Mouse (Mus musculus) erythroblast, adult 5-6 weeks (primary cell): ENCODE data around the gene Krr1. TPM values are rescaled to one million over a fixed set of nuclear protein-coding genes. Genes with fewer than 3 reads are reported as not detected.
"Not testable (repeated sequence)": the region's sequence is repeated elsewhere in the genome, so short reads cannot be mapped to it uniquely, and the experiment has no call there.

ENCODE experiments used
- ATAC-seq: replicated peaks from 2 replicates; pipeline ENCODE4 v1.8.0; 2016; ENCODE audit warnings: moderate number of reproducible peaks, mild to moderate bottlenecking, moderate TSS enrichment, inconsistent platforms; ENCODE audit not compliant: poor library complexity, low FRiP score, severe bottlenecking
- total RNA-seq, 2 experiments: library from RNA; stranded (forward) in 1 of 2; stranded (reverse) in 1 of 2; fragments of 150-400 nt in 1 of 2; fragments of 200-764, 138-1000 nt in 1 of 2; gene quantifications; 2 replicates each; pipeline versions ENCODE4 v1.2.3 to v1.2.4; 2015 to 2017; ENCODE audit warnings: low replicate concordance in 2 of 2

Krr1 gene
- total RNA-seq, 2 experiments from 2014 or later = 7.5 to 9.0 TPM

DNA sequence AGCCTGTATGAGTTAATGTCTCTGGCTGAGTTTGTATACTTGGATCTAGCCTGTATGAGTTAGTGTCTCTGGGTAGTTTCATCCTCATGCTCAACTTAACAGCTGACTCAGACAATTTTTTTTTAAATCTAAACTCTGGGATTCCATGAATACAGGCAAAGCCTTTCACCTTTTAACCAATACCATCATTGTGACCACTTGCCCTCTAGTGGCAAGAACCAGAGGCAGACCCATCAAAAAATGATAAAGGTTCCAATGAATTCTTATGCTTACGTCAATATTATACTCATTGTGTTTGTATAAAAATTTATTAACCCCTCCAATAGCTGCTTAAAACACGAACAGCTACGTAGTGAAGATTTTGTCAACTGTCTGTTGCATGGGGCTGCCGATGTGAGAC, 6.1 kb upstream of the Krr1 start:
- ATAC-seq = no peak

DNA sequence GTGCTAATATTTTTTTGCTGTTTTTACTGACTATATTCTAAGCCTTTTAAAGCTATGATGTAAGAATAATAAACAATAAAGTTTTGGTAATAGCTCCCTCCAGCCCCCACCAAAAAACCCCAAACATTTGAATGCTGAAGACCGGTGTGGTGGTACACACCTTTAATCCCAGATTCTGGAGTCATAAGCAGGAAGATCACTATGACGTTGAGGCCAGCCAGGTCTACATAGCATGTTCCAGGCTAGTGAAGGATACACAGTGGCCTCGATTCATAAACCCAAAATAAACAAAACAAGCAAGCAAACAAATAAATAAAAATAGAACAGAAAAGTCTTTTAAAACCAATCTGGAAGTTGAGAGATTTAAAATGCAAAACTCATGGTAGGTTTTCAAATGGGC, 535 bp upstream of the Krr1 start:
- no peak for ATAC-seq

DNA sequence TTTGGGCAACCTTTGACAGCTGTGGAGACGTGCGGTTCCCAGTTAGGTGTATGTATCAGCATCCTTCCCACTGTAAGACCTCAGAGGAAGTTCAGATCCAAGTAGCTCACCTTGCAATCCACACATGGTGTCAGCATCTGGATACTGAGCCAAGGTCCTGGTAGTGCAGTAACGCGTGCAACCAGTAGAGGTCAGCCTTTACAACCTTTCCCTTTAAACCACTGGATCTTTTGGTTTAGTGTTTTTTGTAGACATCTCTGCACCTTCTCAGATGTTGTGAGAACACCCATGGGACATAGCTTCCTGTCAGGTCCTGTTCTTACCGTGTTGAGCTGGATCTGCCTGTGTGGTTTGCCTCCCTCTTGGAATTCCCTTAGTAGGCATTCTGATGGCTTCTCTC, 5.1 kb downstream of the Krr1 start:
- 0 out of 2 replicates have a peak, but pooled peaks have one; percentile 64 for ATAC-seq

DNA sequence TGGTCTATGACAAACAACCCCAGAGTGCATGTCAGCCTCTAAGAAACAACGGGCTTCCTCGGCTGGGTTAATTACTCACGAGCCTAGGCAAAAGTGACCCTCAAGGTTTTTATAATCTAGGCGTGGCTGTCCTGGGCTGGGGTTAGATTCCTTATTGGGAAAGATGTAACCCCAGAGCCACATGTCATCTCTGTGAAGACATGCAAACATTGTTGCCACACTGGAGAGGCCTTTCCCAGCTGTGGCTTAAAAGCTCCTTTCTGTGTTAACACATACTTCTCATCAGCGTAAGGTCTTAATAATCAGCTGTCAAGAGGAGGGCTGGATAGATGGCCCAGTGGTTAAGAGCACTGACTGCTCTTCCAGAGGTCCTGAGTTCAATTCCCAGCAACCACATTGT, 10.6 kb downstream of the Krr1 start:
- no peak for ATAC-seq

DNA sequence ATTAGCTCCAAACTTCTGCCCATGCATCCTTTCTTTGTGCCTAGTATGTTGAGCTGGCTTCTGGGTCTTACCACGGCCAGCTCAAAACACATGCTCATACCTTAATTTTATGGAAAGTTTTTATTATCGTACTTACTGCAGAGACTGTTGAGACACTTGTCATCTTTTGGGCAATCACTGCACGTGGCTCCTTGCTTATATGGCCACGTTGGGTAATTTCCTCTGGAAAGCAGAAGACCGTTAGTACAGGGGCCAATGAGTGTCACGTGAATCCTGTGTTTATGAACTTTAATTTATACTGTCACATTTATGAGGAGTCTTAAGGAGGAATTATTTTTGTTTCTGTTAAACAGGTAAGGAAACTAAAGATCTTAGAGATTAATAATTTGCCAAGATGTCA, 14.0 kb downstream of the Krr1 start:
- ATAC-seq = no peak

DNA sequence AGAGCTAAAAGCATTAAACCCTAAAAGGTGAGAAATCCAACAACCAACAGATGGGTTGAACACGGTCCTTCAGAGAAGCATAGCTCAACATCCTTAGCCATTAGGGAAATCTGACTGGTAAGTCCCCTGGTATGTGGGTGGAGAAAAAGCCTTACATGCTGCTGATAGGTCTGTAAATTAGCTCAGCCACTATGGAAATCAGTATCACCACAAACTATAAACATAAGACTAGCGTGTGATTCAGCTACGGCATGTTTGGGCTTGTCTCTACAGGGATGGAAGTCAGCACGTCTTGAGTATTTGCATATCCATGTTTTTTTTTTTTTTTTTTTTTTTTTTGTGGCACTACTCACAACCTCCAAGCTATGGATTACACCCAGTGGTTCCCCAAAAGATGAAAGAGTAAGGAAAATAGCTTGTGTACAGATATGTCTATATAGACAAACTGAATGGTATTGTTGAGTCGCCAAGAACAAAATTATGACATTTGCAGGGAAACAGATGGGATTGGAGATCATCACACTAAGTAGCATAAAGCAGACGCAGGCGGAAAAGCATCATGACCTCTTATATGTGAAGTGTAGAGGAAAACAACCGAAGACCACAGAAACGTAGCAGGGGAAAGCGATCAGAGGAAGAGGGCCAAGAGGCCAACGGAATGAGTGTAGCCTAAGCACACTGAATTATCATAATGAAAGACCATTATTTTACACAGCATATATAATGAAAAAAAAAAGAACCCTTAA, 23.5 kb downstream of the Krr1 start:
- ATAC-seq = no peak

DNA sequence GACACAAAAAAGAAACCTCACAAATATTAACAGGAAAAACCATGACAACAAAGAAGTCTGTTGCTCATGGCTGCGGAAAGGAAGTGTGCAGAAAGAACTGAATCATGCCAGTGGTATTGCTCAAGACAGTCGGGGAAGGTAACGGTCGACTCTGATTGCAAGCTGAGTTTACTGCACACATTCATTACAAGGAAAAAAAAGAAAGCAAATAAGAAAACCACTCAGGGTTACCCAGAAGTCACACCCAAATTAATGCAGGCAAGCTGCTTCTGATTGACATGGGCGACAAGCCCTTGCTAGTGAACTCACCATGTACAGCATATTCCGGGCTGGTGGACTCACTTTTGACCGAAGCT, 24.1 kb downstream of the Krr1 start:
- 0 out of 2 replicates have a peak, but pooled peaks have one; percentile 45 for ATAC-seq

DNA sequence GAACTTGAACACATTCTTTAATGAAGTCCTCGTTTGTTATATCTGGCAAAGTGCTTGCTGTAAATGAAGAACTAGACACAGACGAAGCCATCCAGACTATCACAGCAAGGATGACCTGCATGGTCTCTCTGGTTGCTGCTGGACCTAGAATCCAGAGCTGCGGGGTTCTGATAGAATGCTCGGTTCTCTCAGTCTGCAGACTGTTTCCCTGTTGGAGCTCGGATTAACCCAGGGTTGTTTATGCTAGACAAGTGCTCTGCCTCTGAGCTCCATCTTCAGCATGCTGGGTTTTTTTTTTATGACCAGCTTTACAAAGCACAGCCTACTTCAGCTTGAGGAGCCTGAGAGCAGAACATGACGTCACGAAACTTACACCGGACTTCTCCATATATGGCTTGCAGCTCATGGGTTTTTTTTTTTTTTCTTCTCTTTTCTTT, 24.5 kb downstream of the Krr1 start:
- peak; percentile 68 for ATAC-seq

DNA sequence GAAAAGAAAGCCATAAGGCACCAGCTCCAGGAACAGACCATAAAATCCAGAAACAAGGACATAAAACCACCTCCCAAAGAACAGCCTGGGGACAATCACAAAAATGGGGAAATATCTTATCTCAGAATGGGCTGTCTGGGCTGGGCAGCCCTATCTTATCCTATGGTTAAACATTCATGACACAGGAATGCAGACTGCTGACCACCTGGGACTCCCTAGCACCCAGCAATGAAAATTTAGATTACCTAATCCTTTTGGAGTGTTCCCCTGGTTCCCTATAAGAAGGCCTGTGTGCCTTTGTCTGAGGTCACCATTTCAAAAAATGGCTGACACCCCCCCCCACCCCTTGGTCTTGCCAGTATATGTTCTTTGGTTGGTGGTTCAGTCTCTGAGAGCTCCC, 25.2 kb downstream of the Krr1 start:
- no peak for ATAC-seq

DNA sequence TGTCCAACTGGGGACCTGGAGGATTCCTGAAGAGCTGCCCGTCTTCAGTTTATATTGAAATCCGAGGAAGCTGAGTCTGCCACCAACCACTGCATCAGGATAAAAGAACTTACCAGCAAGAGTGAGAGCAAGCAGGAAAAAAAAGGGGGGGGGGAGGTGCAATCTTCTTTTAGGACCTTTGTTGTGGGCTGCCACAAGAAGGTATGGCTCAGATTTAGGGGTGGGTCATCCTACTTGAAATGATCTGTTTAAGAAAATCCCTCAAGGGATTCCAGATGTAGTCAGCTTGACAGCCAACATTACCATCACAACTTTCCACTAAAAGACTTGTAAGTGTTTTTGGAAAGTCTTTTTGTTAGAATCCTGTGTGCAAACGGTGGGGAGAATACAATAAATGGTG, 27.3 kb downstream of the Krr1 start:
- no peak for ATAC-seq

DNA sequence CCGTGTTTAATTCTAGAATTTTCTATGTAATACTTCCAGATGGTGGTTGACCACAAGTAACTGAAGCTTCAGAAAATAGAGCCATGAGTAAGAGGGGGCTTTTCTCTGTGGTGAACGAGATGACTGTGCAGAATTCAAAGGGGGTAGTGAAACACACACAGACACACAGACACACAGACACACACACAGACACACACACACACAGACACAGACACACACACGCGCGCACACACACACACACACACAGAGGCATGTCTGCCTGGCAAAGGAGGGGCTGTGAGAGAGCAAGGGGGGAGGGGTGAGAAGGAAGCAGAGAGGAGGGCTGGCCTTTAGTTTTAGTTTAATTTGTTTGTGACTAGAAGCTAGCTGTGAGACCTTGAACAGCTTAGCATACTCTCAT, 28.1 kb downstream of the Krr1 start:
- no peak for ATAC-seq

DNA sequence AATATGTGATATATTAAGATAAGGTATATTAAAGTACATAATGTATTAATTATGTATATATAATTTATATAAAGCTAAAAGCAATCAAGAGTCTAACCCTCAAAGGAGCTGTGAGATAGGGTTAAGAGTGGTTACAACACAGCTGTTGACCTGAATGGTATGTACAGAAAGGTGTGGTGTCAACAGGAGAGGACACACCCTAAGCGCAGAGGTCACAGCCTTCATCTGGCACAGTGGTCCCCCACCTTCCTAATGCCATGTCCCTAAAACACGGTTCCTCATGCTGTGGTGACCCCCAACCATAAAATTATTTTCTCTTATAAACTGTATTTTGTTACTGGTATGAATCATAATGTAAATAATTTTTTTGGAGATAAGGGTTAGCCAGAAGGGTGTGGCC, 28.9 kb downstream of the Krr1 start:
- no peak for ATAC-seq

DNA sequence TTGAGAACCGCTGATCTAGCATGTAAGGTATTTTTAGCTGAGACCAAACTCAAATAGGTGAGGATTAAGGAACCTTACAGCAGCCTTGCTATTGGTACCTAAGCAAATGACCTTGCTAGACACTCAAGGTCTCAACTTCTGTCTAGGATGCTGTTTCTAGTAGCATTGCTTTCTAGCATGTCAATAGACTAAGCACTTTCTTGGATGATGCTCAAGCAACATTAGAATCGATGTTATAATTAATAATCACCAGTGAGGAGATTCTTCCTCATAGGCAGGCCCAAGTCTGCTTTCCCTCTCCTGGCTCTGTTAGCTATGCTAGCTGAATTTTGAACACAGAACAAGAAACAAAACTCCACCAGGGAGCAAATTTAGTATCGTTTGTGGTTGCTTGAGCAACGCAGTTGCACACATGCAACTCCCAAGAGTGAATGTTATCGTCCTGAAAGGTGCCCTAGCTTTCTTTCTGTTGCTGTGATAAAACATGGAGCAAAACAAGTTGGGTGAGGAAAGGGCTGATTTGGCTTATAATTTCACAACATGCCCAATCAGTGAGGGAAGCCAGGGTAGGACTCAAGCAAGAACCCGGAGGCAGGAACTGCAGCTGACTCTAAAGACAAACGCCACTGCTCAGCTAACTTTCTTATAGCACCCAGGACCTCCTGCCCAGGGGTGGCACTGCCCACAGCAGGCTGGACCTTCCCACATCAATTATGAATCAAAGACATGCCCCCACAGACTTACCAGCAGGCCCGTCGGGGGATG, 29.5 kb downstream of the Krr1 start:
- peak; percentile 37 for ATAC-seq

DNA sequence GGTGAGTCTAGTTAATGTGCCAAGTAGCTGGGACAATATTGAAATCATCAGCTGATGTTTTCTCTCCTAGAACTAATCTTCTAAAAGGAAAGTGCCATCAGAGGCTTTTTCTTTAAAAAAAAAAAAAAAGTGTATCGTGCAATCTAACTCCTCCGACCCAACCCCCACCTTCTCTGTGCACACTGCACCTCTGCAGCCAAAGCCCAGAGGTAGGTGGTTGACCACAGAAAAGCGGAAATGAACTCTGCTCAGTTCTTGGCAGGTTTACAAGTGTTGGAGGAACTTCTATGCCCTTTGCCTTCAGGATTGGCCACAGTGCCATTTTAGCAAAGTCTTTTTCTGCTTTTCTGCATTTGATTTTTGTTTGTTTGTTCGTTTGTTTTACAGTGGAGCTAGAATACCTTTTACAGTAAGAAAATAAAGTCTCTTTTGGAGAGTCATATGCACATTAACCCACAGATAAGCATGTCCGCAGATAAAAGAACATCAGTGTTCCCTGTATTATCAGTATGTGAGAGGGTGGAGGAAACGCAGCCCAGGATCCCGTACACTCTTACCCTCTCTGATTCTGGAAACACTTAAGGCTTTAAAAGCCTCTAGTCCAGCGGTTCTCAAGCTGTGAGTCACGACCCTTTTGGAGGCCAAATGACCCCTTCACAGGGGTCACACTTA, 30.2 kb downstream of the Krr1 start, which contains the start of gene Glipr1:
Gene Glipr1 (minus strand): TSS at position 88 of the 672 bp plus-strand sequence.
- ATAC-seq = peak; percentile 60; the same call in 1 of the 2 replicates

DNA sequence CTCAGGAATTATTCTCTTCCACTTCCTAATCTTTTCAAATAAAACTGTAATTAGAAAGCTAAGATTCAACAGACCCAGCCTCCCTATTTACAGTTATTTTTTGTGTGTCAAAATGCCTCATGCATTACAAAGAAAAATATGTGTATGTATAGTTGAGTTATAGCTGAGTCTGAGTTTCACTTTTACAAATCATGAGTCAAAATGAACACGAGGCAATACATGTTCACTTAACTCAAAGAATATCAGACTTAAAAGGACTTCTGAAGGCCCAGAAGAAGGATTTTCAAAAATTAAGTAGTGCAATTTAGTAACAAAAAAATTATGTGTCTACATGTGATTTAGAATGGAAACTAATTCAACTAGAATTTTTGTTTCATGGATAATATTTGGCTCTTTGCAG, 37.0 kb downstream of the Krr1 start:
- not testable (repeated sequence) for ATAC-seq

DNA sequence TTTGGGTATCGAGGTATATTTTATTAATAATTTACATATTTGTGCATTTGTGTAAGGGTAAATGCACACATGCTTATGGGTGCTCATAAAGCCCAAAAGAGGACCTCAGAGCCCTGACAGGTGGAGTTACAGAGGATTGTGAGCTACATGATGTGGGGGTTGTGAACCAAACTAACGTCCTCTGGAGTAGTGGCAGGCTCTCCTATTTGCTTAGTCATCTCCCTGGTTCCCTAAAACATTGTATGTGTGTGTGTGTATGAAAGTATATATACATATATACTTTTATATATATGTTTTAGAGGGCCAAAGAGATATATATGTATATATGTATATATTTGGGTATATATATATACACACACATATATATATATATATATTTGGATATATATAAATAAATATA, 51.1 kb downstream of the Krr1 start:
- no peak for ATAC-seq

DNA sequence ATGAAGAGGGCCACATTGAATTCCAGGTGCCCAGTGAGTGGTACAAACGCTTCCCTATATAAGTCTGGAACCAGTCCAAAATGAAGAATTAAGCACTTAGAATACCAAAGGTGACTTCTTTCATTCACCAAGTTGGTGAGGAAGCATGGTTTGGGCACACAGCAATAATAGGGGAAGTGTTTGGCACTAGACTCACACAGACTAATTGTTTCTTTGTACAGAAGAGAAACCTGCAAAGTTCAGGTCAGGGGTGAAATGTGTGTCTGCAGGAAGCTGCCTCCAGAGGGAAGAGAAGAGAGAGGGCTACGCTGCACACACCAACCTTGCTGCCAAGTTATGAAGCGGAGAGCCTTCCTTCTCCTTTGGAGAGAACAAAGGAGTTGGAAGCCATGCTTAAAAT, 56.2 kb downstream of the Krr1 start:
- ATAC-seq = not testable (repeated sequence)
